Mouse (Mus musculus): ENCODE data around the gene Ncbp3. TPM values are rescaled to one million over a fixed set of nuclear protein-coding genes. Genes with fewer than 3 reads are reported as not detected.

The Ncbp3 gene
- total and polyA plus RNA-seq, 3 experiments = 11.9 to 13.9 (median 12.1) TPM

GRCm38 (mm10) chr11:73090283-73090682 is 42.7 kb downstream of the Ncbp3 start, which contains the start of gene Itgae:
Itgae (plus strand) TSS chr11:73090583.
- TF ChIP-seq ZNF384 (IDR thresholded peaks at IDR 0.05; ENCODE audit: low read depth, low read length) = no peak
- TF ChIP-seq POLR2AphosphoS2 (IDR thresholded peaks at IDR 0.05; ENCODE audit: low read depth, low read length) = no peak
- no peak for TF ChIP-seq IRF4 (IDR thresholded peaks at IDR 0.05; ENCODE audit: low read depth, low read length)
- no peak for TF ChIP-seq USF1 (IDR thresholded peaks at IDR 0.05; ENCODE audit: low read depth, low read length)
- no peak for TF ChIP-seq JUND (conservative IDR thresholded peaks at IDR 0.05; ENCODE audit: low read depth, low read length)
- no peak for TF ChIP-seq NRF1 (IDR thresholded peaks at IDR 0.05; ENCODE audit: low read depth, low read length)
- no peak for TF ChIP-seq CTCF (conservative IDR thresholded peaks at IDR 0.05 in 1 of 2, IDR thresholded peaks at IDR 0.05 in 1 of 2; ENCODE audit: low read depth in 2 of 2, low read length in 2 of 2)
- DNase-seq (ENCODE audit: extremely low read depth) = no peak
- H3K79me2 ChIP-seq (replicated peaks; ENCODE audit: control insufficient read depth, extremely low read depth, insufficient read depth, poor library complexity, severe bottlenecking) = no peaks in the 10 kb centered on the region
- H3K36me3 ChIP-seq (replicated peaks in 1 of 2; ENCODE audit: control insufficient read depth in 1 of 2, insufficient read depth in 1 of 2, low read length in 1 of 2) = peaks cover 0 to 11% of the 10 kb centered on the region in 2 experiments
- in situ Hi-C loops (cut with MboI; ENCODE audit: low pct_ligation_motif_present, low pct_unique_long_range_greater_than_20kb, low sequenced_read_pairs) (no loop called here), dilution Hi-C loops (cut with MboI; ENCODE audit: extremely low pct_ligation_motif_present, extremely low pct_unique_long_range_greater_than_20kb, low sequenced_read_pairs) (no loop called here)
- H3K4me2 ChIP-seq (ENCODE audit: insufficient read depth, low read depth, poor library complexity, severe bottlenecking) = no peak within 1 kb of the TSS
- H3K9me3 ChIP-seq (replicated peaks; ENCODE audit: low read length) = no peaks in the 10 kb centered on the region
- no peaks in the 10 kb centered on the region for H3K27me3 ChIP-seq (replicated peaks)
- H3K27ac ChIP-seq (ENCODE audit: insufficient read depth, low read depth) = no peak within 1 kb of the TSS
- H3K4me1 ChIP-seq (ENCODE audit: control insufficient read depth in 1 of 2, insufficient read depth in 2 of 2) = peaks cover 5 to 15% of the 10 kb centered on the region in 2 experiments; a peak in 3 of 4 replicates
- no peak within 1 kb of the TSS for H3K4me3 ChIP-seq (replicated peaks in 1 of 3; ENCODE audit: low read depth in 2 of 3, low read length in 2 of 3, poor library complexity in 1 of 3)
- H3K9ac ChIP-seq (ENCODE audit: insufficient read depth, low read depth) = no peak within 1 kb of the TSS

- TF ChIP-seq TCF12 (IDR thresholded peaks at IDR 0.05; ENCODE audit: low read depth, low read length) (no peak), USF1 (IDR thresholded peaks at IDR 0.05; ENCODE audit: low read depth, low read length) (no peak), CHD2 (IDR thresholded peaks at IDR 0.05; ENCODE audit: low read length) (no peak), PAX5 (IDR thresholded peaks at IDR 0.05; ENCODE audit: low read length) (no peak), RCOR1 (conservative IDR thresholded peaks at IDR 0.05; ENCODE audit: low read depth, low read length) (no peak), MAZ (IDR thresholded peaks at IDR 0.05; ENCODE audit: low read depth, low read length) (no peak), ZC3H11A (IDR thresholded peaks at IDR 0.05; ENCODE audit: low read depth, low read length) (no peak), ZMIZ1 (IDR thresholded peaks at IDR 0.05; ENCODE audit: low read depth, low read length) (no peak), SMC3 (IDR thresholded peaks at IDR 0.05; ENCODE audit: low read depth, low read length) (no peak), NELFE (IDR thresholded peaks at IDR 0.05; ENCODE audit: low read depth, low read length) (no peak), TBP (conservative IDR thresholded peaks at IDR 0.05; ENCODE audit: low read depth, low read length) (no peak)
- dilution Hi-C loops (cut with MboI; ENCODE audit: extremely low pct_ligation_motif_present, extremely low pct_unique_long_range_greater_than_20kb, low sequenced_read_pairs) (no loop called here), in situ Hi-C loops (cut with MboI; ENCODE audit: low pct_ligation_motif_present, low pct_unique_long_range_greater_than_20kb, low sequenced_read_pairs) (no loop called here)
- Histone ChIP-seq H3K36me3 (replicated peaks in 1 of 2; ENCODE audit: control insufficient read depth in 1 of 2, insufficient read depth in 1 of 2, low read length in 1 of 2) (peaks cover 0 to 9% of the 10 kb centered on the region in 2 experiments), H3K27ac (ENCODE audit: insufficient read depth, low read depth) (no peak overlapping the region), H3K4me2 (ENCODE audit: insufficient read depth, low read depth, poor library complexity, severe bottlenecking) (no peak overlapping the region), H3K27me3 (replicated peaks) (no peaks in the 10 kb centered on the region), H3K4me3 (replicated peaks in 1 of 3; ENCODE audit: low read depth in 2 of 3, low read length in 2 of 3, poor library complexity in 1 of 3) (no peak overlapping the region), H3K9ac (ENCODE audit: insufficient read depth, low read depth) (no peak overlapping the region), H3K4me1 (ENCODE audit: control insufficient read depth in 1 of 2, insufficient read depth in 2 of 2) (peaks cover 5 to 15% of the 10 kb centered on the region in 2 experiments; a peak in 3 of 4 replicates), H3K9me3 (replicated peaks; ENCODE audit: low read length) (no peaks in the 10 kb centered on the region), H3K79me2 (replicated peaks; ENCODE audit: control insufficient read depth, extremely low read depth, insufficient read depth, poor library complexity, severe bottlenecking) (no peaks in the 10 kb centered on the region)
- no peak for DNase-seq (ENCODE audit: extremely low read depth)
Measured at GRCm38 (mm10) chr11:73090826-73091225, 43.2 kb downstream of the Ncbp3 start.

Measured in CH12.LX (cell line).